ENCODE assay signal across 13 mouse cellular contexts in genomic region chr9:32791699-32792098, GRCm38 (mm10).
A peak's percentile ranks its signal among the peaks of the same experiment; 100 is the strongest.
DNase-seq lines count a peak whose midpoint lies in the region; ATAC-seq and TF ChIP-seq lines count a peak whose summit lies in the region.
"Had no signal": no experiment of that assay in that cellular context is flagged by ENCODE, and none has a peak within 500 bp of the region (broad histone marks: within the 10 kb centered on the region; RNA-seq: fewer than 3 reads in every experiment).

No protein-coding gene starts in this region.

- no peak overlapping the region for H3K4me3 ChIP-seq in liver, embryonic 11.5 days (ENCODE audit: low read depth, low read length)
- H3K4me3 ChIP-seq in limb, embryonic 14.5 days (replicated peaks; ENCODE audit: low read length): no peak overlapping the region
- no peak overlapping the region for H3K4me3 ChIP-seq in forebrain, embryonic 10.5 days
- no peak overlapping the region for H3K4me3 ChIP-seq in hindbrain, embryonic 16.5 days (ENCODE audit: low read length)
- H3K4me3 ChIP-seq: forebrain, embryonic 15.5 days; liver, embryonic 13.5 days had no signal

- no peaks in the 10 kb centered on the region for H3K4me1 ChIP-seq in liver, embryonic 11.5 days (replicated peaks; ENCODE audit: control insufficient read depth, insufficient read depth, low read length)
- H3K4me1 ChIP-seq in limb, embryonic 14.5 days (ENCODE audit: control insufficient read depth, insufficient read depth, low read length): peaks cover 14% of the 10 kb centered on the region
- peaks cover 18% of the 10 kb centered on the region for H3K4me1 ChIP-seq in forebrain, embryonic 10.5 days
- no peaks in the 10 kb centered on the region for H3K4me1 ChIP-seq in hindbrain, embryonic 16.5 days (ENCODE audit: control insufficient read depth, insufficient read depth, low read depth, low read length)
- H3K4me1 ChIP-seq: forebrain, embryonic 15.5 days; liver, embryonic 13.5 days had no signal

- peak; percentile 19 for DNase-seq in liver
- DNase-seq in liver, embryonic 11.5 days (ENCODE audit: low spot score): no peak
- peak; percentile 48 for DNase-seq in embryo, embryonic 9.5 days (ENCODE audit: extremely low spot score)
- peak; percentile 22 for DNase-seq in gastrocnemius, postnatal 10 days
- DNase-seq in limb, embryonic 14.5 days (ENCODE audit: low spot score): peak; percentile 62
- DNase-seq in forebrain, embryonic 10.5 days (ENCODE audit: extremely low spot score, low spot score): no peak
- DNase-seq in testis, postnatal 14 days (ENCODE audit: low spot score): no peak
- DNase-seq: cerebellum, adult 8-10 months; liver, embryonic 13.5 days; thymus, postnatal 4 days had no signal

- no peak for TF ChIP-seq POLR2A in limb, embryonic 14.5 days (IDR thresholded peaks at IDR 0.05; ENCODE audit: borderline replicate concordance, extremely low read depth, insufficient read depth, insufficient read length)

- 70% methylated on average over 6 of the region's 6 CpGs for WGBS in liver, embryonic 11.5 days
- 33% methylated on average over 6 of the region's 6 CpGs for WGBS in limb, embryonic 14.5 days
- 72% methylated on average over 6 of the region's 6 CpGs for WGBS in forebrain, embryonic 10.5 days
- WGBS in hindbrain, embryonic 16.5 days: 78% methylated on average over 6 of the region's 6 CpGs

- no peaks in the 10 kb centered on the region for H3K36me3 ChIP-seq in liver, embryonic 11.5 days (ENCODE audit: control insufficient read depth, insufficient read depth, low read length)
- H3K36me3 ChIP-seq in limb, embryonic 14.5 days (ENCODE audit: control insufficient read depth, insufficient read depth, low read length): no peaks in the 10 kb centered on the region
- H3K36me3 ChIP-seq in forebrain, embryonic 10.5 days (replicated peaks): no peaks in the 10 kb centered on the region
- no peaks in the 10 kb centered on the region for H3K36me3 ChIP-seq in hindbrain, embryonic 16.5 days (ENCODE audit: control insufficient read depth, insufficient read depth, low read length)
- H3K36me3 ChIP-seq: forebrain, embryonic 15.5 days; liver, embryonic 13.5 days had no signal

- H3K9me3 ChIP-seq in liver, embryonic 11.5 days (ENCODE audit: control insufficient read depth, low read length): no peaks in the 10 kb centered on the region
- no peaks in the 10 kb centered on the region for H3K9me3 ChIP-seq in limb, embryonic 14.5 days (ENCODE audit: control insufficient read depth, low read length)
- H3K9me3 ChIP-seq in forebrain, embryonic 10.5 days: no peaks in the 10 kb centered on the region
- H3K9me3 ChIP-seq in hindbrain, embryonic 16.5 days (ENCODE audit: control insufficient read depth, low read length): no peaks in the 10 kb centered on the region
- H3K9me3 ChIP-seq: forebrain, embryonic 15.5 days; liver, embryonic 13.5 days had no signal

- H3K9ac ChIP-seq in liver, embryonic 11.5 days (ENCODE audit: low read depth, low read length): no peak overlapping the region
- no peak overlapping the region for H3K9ac ChIP-seq in limb, embryonic 14.5 days (ENCODE audit: low read depth, low read length, severe bottlenecking)
- no peak overlapping the region for H3K9ac ChIP-seq in hindbrain, embryonic 16.5 days (ENCODE audit: low read depth, low read length)
- H3K9ac ChIP-seq: forebrain, embryonic 15.5 days; liver, embryonic 13.5 days had no signal

- H3K4me2 ChIP-seq in liver, embryonic 11.5 days: no peak overlapping the region
- no peak overlapping the region for H3K4me2 ChIP-seq in limb, embryonic 14.5 days (replicated peaks; ENCODE audit: low read depth, low read length, severe bottlenecking)
- H3K4me2 ChIP-seq in hindbrain, embryonic 16.5 days (ENCODE audit: low read length): no peak overlapping the region
- H3K4me2 ChIP-seq: forebrain, embryonic 15.5 days; liver, embryonic 13.5 days; midbrain, embryonic 11.5 days had no signal

- H3K27me3 ChIP-seq in liver, embryonic 11.5 days (replicated peaks; ENCODE audit: control insufficient read depth, insufficient read depth, low read length): no peaks in the 10 kb centered on the region
- no peaks in the 10 kb centered on the region for H3K27me3 ChIP-seq in limb, embryonic 14.5 days (ENCODE audit: control insufficient read depth, insufficient read depth, low read length)
- no peaks in the 10 kb centered on the region for H3K27me3 ChIP-seq in forebrain, embryonic 10.5 days (ENCODE audit: poor library complexity, severe bottlenecking)
- H3K27me3 ChIP-seq in hindbrain, embryonic 16.5 days (replicated peaks; ENCODE audit: control insufficient read depth, insufficient read depth, low read length): no peaks in the 10 kb centered on the region
- H3K27me3 ChIP-seq: forebrain, embryonic 15.5 days; liver, embryonic 13.5 days had no signal

- ATAC-seq in liver, embryonic 11.5 days (replicated peaks; ENCODE audit: low FRiP score): no peak
- peak; percentile 68; the same call in 1 of the 2 replicates for ATAC-seq in limb, embryonic 14.5 days (ENCODE audit: low FRiP score, low read depth)
- ATAC-seq in hindbrain, embryonic 16.5 days: no peak
- ATAC-seq: forebrain, embryonic 15.5 days had no signal

- no peak overlapping the region for H3K27ac ChIP-seq in liver, embryonic 11.5 days (ENCODE audit: low read depth, low read length)
- H3K27ac ChIP-seq in limb, embryonic 14.5 days (replicated peaks; ENCODE audit: low read depth, low read length): no peak overlapping the region
- H3K27ac ChIP-seq in forebrain, embryonic 10.5 days: no peak overlapping the region
- no peak overlapping the region for H3K27ac ChIP-seq in hindbrain, embryonic 16.5 days (ENCODE audit: low read depth, low read length)
- H3K27ac ChIP-seq: forebrain, embryonic 15.5 days; liver, embryonic 13.5 days had no signal

Comparison
In these comparisons a context has a peak if more than half of its experiments do, and no peak if none do; other contexts are left out.
1. DNase-seq: peak in liver (single experiment), embryo, embryonic 9.5 days (single experiment), gastrocnemius, postnatal 10 days (single experiment) and limb, embryonic 14.5 days (single experiment); none in liver, embryonic 11.5 days (single experiment), forebrain, embryonic 10.5 days (single experiment) and testis, postnatal 14 days (single experiment).